Comparison of ENCODE assay signal across 8 mouse cellular contexts in genomic region chr13:67060161-67060785, GRCm38 (mm10). TPM values are rescaled to one million over a fixed set of nuclear protein-coding genes. Genes with fewer than 3 reads are reported as not detected.
DNase-seq lines count a peak whose midpoint lies in the region; ATAC-seq lines count a peak whose summit lies in the region.

No protein-coding gene starts in this region.

- DNase-seq in heart, postnatal 14 days = no peak
- peak; percentile 74 for DNase-seq in Muller cell, postnatal 12 days (ENCODE audit: inconsistent ontology term)
- DNase-seq in adrenal gland, adult (ENCODE audit: inconsistent age in 2 of 2, low spot score in 1 of 2) = no peak
- no peak for DNase-seq in spleen, adult 18-20 months

- H3K4me3 ChIP-seq in heart, embryonic 14.5 days (ENCODE audit: control insufficient read depth in 1 of 2, insufficient read depth in 1 of 2, low read depth in 1 of 2, low read length in 2 of 2) = peak overlapping the region; percentile 78 to 87
- peak overlapping the region; percentile 73 for H3K4me3 ChIP-seq in forebrain, embryonic 15.5 days
- peak overlapping the region; percentile 68 for H3K4me3 ChIP-seq in limb, embryonic 15.5 days
- peak overlapping the region; percentile 77 for H3K4me3 ChIP-seq in neural tube, embryonic 13.5 days

- ATAC-seq in heart, embryonic 14.5 days (ENCODE audit: insufficient number of reproducible peaks, insufficient read depth, low FRiP score, low read depth) = peak; percentile 22; the same call in 1 of the 2 replicates
- ATAC-seq in forebrain, embryonic 15.5 days (replicated peaks) = peak; percentile 53
- ATAC-seq in limb, embryonic 15.5 days (ENCODE audit: insufficient number of reproducible peaks, low FRiP score, low TSS enrichment, low read depth) = peak; percentile 40
- ATAC-seq in neural tube, embryonic 13.5 days (ENCODE audit: low read depth) = peak; percentile 72

- peak overlapping the region; percentile 92 for H3K4me2 ChIP-seq in heart, embryonic 14.5 days (ENCODE audit: low read length)
- H3K4me2 ChIP-seq in forebrain, embryonic 15.5 days (replicated peaks) = peak overlapping the region; percentile 68
- H3K4me2 ChIP-seq in limb, embryonic 15.5 days = peak overlapping the region; percentile 72
- H3K4me2 ChIP-seq in neural tube, embryonic 13.5 days = peak overlapping the region; percentile 79

- no peaks in the 10 kb centered on the region for H3K36me3 ChIP-seq in heart, embryonic 14.5 days (ENCODE audit: control insufficient read depth, insufficient read depth, low read length)
- H3K36me3 ChIP-seq in forebrain, embryonic 15.5 days = no peaks in the 10 kb centered on the region
- no peaks in the 10 kb centered on the region for H3K36me3 ChIP-seq in limb, embryonic 15.5 days
- peaks cover under 1% of the 10 kb centered on the region; the same call in 1 of the 2 replicates for H3K36me3 ChIP-seq in neural tube, embryonic 13.5 days

- WGBS in heart, embryonic 14.5 days = 5% methylated on average over 12 of the region's 12 CpGs
- WGBS in forebrain, embryonic 15.5 days = 3% methylated on average over 12 of the region's 12 CpGs
- WGBS in limb, embryonic 15.5 days = 3% methylated on average over 12 of the region's 12 CpGs
- WGBS in neural tube, embryonic 13.5 days = 2% methylated on average over 12 of the region's 12 CpGs

- peaks cover 0 to 7% of the 10 kb centered on the region in 2 experiments; a peak in 2 of 4 replicates for H3K4me1 ChIP-seq in heart, embryonic 14.5 days (ENCODE audit: control insufficient read depth in 2 of 2, insufficient read depth in 2 of 2, low read length in 2 of 2)
- H3K4me1 ChIP-seq in forebrain, embryonic 15.5 days = peaks cover 7% of the 10 kb centered on the region
- H3K4me1 ChIP-seq in limb, embryonic 15.5 days = peaks cover 4% of the 10 kb centered on the region
- H3K4me1 ChIP-seq in neural tube, embryonic 13.5 days (replicated peaks) = peaks cover 8% of the 10 kb centered on the region

- H3K27me3 ChIP-seq in heart, embryonic 14.5 days (ENCODE audit: control insufficient read depth, insufficient read depth, low read length) = no peaks in the 10 kb centered on the region
- no peaks in the 10 kb centered on the region for H3K27me3 ChIP-seq in forebrain, embryonic 15.5 days
- H3K27me3 ChIP-seq in limb, embryonic 15.5 days = no peaks in the 10 kb centered on the region
- no peaks in the 10 kb centered on the region for H3K27me3 ChIP-seq in neural tube, embryonic 13.5 days

- H3K27ac ChIP-seq in heart, embryonic 14.5 days (replicated peaks in 1 of 2; ENCODE audit: control insufficient read depth in 1 of 2, insufficient read depth in 1 of 2, low read depth in 2 of 2, low read length in 2 of 2) = peak overlapping the region; percentile 67 to 90; a peak in 3 of 4 replicates
- peak overlapping the region; percentile 80 for H3K27ac ChIP-seq in forebrain, embryonic 15.5 days (replicated peaks)
- peak overlapping the region; percentile 88 for H3K27ac ChIP-seq in limb, embryonic 15.5 days
- peak overlapping the region; percentile 69 for H3K27ac ChIP-seq in neural tube, embryonic 13.5 days (replicated peaks)

- intact Hi-C loops in heart, postnatal 14 days (cut with DNase I) = no loop called here

- H3K9me3 ChIP-seq in heart, embryonic 14.5 days (ENCODE audit: control insufficient read depth, low read length) = no peaks in the 10 kb centered on the region
- H3K9me3 ChIP-seq in forebrain, embryonic 15.5 days = peaks cover 5% of the 10 kb centered on the region; the same call in 1 of the 2 replicates
- H3K9me3 ChIP-seq in limb, embryonic 15.5 days = no peaks in the 10 kb centered on the region
- 0 out of 2 replicates have a peak, but pooled peaks cover 10% of the 10 kb centered on the region for H3K9me3 ChIP-seq in neural tube, embryonic 13.5 days

- peak overlapping the region; percentile 77 for H3K9ac ChIP-seq in heart, embryonic 14.5 days (ENCODE audit: low read length)
- H3K9ac ChIP-seq in forebrain, embryonic 15.5 days (replicated peaks) = peak overlapping the region; percentile 69
- H3K9ac ChIP-seq in limb, embryonic 15.5 days = peak overlapping the region; percentile 57
- peak overlapping the region; percentile 84 for H3K9ac ChIP-seq in neural tube, embryonic 13.5 days

RNA-seq across cellular contexts. Expression of gene Zfp712, which starts 0.7 kb away (rescaled TPM):
- polyA plus RNA-seq in heart, embryonic 14.5 days (2014; fragmentation: Nextera tagmentation; extraction: Ambion mirVana) = 3.1 TPM in 2 replicates
- total RNA-seq in heart, postnatal 14 days (2021) = 1 to 10 TPM; 1.6 to 1.7 TPM
- polyA plus RNA-seq in forebrain, embryonic 15.5 days (2015; fragmentation: Nextera tagmentation; extraction: Ambion mirVana) = 7.7 and 8.0 TPM in 2 replicates
- polyA plus RNA-seq in limb, embryonic 15.5 days (2015; fragmentation: Nextera tagmentation; extraction: Ambion mirVana) = 4.0 and 4.5 TPM in 2 replicates
- 6.0 and 6.2 TPM in 2 replicates for polyA plus RNA-seq in neural tube, embryonic 13.5 days (2015; fragmentation: Nextera tagmentation; extraction: Ambion mirVana)

RNA-seq across cellular contexts. Expression of gene Zfp708, which starts 37.5 kb away (rescaled TPM):
- 3.8 and 4.0 TPM in 2 replicates for polyA plus RNA-seq in heart, embryonic 14.5 days (2014; fragmentation: Nextera tagmentation; extraction: Ambion mirVana)
- total RNA-seq in heart, postnatal 14 days (2021) = 1 to 10 TPM in 1 of 2 experiments, under 1 TPM in 1; 1.00 to 1.4 TPM
- 10.7 and 11.4 TPM in 2 replicates for polyA plus RNA-seq in forebrain, embryonic 15.5 days (2015; fragmentation: Nextera tagmentation; extraction: Ambion mirVana)
- polyA plus RNA-seq in limb, embryonic 15.5 days (2015; fragmentation: Nextera tagmentation; extraction: Ambion mirVana) = 5.1 and 5.9 TPM in 2 replicates
- 9.6 and 9.9 TPM in 2 replicates for polyA plus RNA-seq in neural tube, embryonic 13.5 days (2015; fragmentation: Nextera tagmentation; extraction: Ambion mirVana)

RNA-seq across cellular contexts. Expression of gene Gm28557, which starts 48.1 kb away (rescaled TPM):
- polyA plus RNA-seq in heart, embryonic 14.5 days (2014; fragmentation: Nextera tagmentation; extraction: Ambion mirVana) = 1.6 and 2.7 TPM in 2 replicates
- total RNA-seq in heart, postnatal 14 days (2021) = 1 to 10 TPM; 2.4 to 2.6 TPM
- polyA plus RNA-seq in forebrain, embryonic 15.5 days (2015; fragmentation: Nextera tagmentation; extraction: Ambion mirVana) = 1.1 and 1.9 TPM in 2 replicates
- polyA plus RNA-seq in limb, embryonic 15.5 days (2015; fragmentation: Nextera tagmentation; extraction: Ambion mirVana) = 2.5 and 3.0 TPM in 2 replicates
- 2.1 and 2.5 TPM in 2 replicates for polyA plus RNA-seq in neural tube, embryonic 13.5 days (2015; fragmentation: Nextera tagmentation; extraction: Ambion mirVana)

RNA-seq across cellular contexts. Expression of gene Rslcan18, which starts 55.8 kb away (rescaled TPM):
- 0.12 and 0.20 TPM in 2 replicates for polyA plus RNA-seq in heart, embryonic 14.5 days (2014; fragmentation: Nextera tagmentation; extraction: Ambion mirVana)
- 1 to 10 TPM in 1 of 2 experiments, under 1 TPM in 1; 0.88 to 1.1 TPM for total RNA-seq in heart, postnatal 14 days (2021)
- polyA plus RNA-seq in forebrain, embryonic 15.5 days (2015; fragmentation: Nextera tagmentation; extraction: Ambion mirVana) = 0.08 and 0.18 TPM in 2 replicates
- 0.08 and 0.27 TPM in 2 replicates for polyA plus RNA-seq in limb, embryonic 15.5 days (2015; fragmentation: Nextera tagmentation; extraction: Ambion mirVana)
- polyA plus RNA-seq in neural tube, embryonic 13.5 days (2015; fragmentation: Nextera tagmentation; extraction: Ambion mirVana) = 0.14 TPM in 1 of 2 replicates, not detected in the other

Comparison
In these comparisons a context has a peak if more than half of its experiments do, and no peak if none do; other contexts are left out.
1. ATAC-seq: peak in every context shown above with its lines; median percentile 72 in neural tube, embryonic 13.5 days; 53 in forebrain, embryonic 15.5 days; 40 in limb, embryonic 15.5 days; 22 in heart, embryonic 14.5 days.